Mouse (Mus musculus): ENCODE data around the gene Efna5. TPM values are rescaled to one million over a fixed set of nuclear protein-coding genes. Genes with fewer than 3 reads are reported as not detected.

The Efna5 gene
- polyA plus RNA-seq, 1 experiment = 2.8 TPM

DNA sequence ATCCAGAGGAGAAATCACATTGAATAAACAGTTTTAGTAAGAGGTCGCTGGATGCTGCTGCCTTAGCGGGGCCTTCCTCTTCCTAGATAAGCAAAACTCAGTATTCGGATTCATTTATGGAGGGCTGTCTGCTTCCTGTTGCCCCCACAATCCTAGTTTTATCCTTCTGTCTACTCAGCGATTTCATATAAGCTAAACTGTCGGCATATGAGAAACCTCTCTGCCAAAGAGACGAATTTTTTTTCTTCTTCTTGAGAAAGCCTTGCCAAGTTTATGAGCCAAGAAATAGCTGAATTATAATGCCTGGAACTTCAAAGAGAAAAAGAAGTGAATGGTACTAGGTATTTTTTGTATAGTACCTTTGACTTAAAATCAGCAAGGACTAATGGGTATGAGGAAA is 301.0 kb downstream of the Efna5 start:
- no peaks in the 10 kb centered on the region for H3K36me3 ChIP-seq (ENCODE audit: control insufficient read depth, insufficient read depth)
- H3K4me2 ChIP-seq (ENCODE audit: low read depth) = no peak overlapping the region
- H3ac ChIP-seq (ENCODE audit: control insufficient read depth, insufficient read length) = no peak overlapping the region
- H3K79me2 ChIP-seq (ENCODE audit: control insufficient read depth, insufficient read depth) = no peaks in the 10 kb centered on the region
- H3K4me3 ChIP-seq = no peak overlapping the region
- TF ChIP-seq E2F4 (IDR thresholded peaks at IDR 0.05; ENCODE audit: insufficient read depth) = no peak
- TF ChIP-seq USF1 (IDR thresholded peaks at IDR 0.05; ENCODE audit: low read depth) = no peak
- TF ChIP-seq MYOD1 (IDR thresholded peaks at IDR 0.05; ENCODE audit: control insufficient read depth in 1 of 3, insufficient read length in 2 of 3, low read depth in 2 of 3) = no peak
- TF ChIP-seq REST (IDR thresholded peaks at IDR 0.05; ENCODE audit: insufficient read depth, insufficient read length) = no peak
- no peaks in the 10 kb centered on the region for H3K27me3 ChIP-seq (ENCODE audit: control insufficient read depth, insufficient read depth, insufficient read length)

DNA sequence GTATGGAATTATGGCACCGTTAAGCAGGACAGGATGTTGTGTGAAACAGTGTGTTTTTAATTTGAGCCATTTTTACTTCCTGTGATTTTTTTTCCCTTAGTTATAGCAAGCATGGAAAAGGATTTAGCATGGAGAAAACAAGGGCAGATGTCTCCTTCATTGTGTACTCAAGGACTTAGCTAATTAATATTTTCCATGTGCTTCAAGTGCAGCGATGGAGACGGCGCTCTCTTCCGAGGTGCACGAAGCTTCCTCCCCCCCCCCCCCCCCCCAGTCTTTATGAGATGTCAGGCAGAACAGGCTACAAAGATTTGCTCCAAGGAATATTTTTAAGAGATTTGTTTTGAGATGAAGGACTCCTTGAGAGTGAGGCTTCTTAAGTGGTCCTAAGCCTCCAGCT is 301.5 kb downstream of the Efna5 start:
- Histone ChIP-seq H3ac (ENCODE audit: control insufficient read depth, insufficient read length) (no peak overlapping the region), H3K36me3 (ENCODE audit: control insufficient read depth, insufficient read depth) (no peaks in the 10 kb centered on the region), H3K4me3 (no peak overlapping the region), H3K4me2 (ENCODE audit: low read depth) (no peak overlapping the region), H3K79me2 (ENCODE audit: control insufficient read depth, insufficient read depth) (no peaks in the 10 kb centered on the region), H3K27me3 (ENCODE audit: control insufficient read depth, insufficient read depth, insufficient read length) (no peaks in the 10 kb centered on the region)
- TF ChIP-seq SRF (IDR thresholded peaks at IDR 0.05; ENCODE audit: control insufficient read depth, insufficient read length, low read depth) (no peak), USF1 (IDR thresholded peaks at IDR 0.05; ENCODE audit: low read depth) (no peak), TCF12 (IDR thresholded peaks at IDR 0.05; ENCODE audit: insufficient read depth, poor library complexity, severe bottlenecking) (no peak), REST (IDR thresholded peaks at IDR 0.05; ENCODE audit: insufficient read depth, insufficient read length) (no peak), MYOD1 (IDR thresholded peaks at IDR 0.05; ENCODE audit: control insufficient read depth in 1 of 3, insufficient read length in 2 of 3, low read depth in 2 of 3) (no peak), MYOG (IDR thresholded peaks at IDR 0.05; ENCODE audit: control insufficient read depth in 1 of 3, insufficient read depth in 1 of 3, insufficient read length in 2 of 3, low read depth in 2 of 3) (no peak), MAX (IDR thresholded peaks at IDR 0.05; ENCODE audit: low read depth) (no peak), CEBPB (IDR thresholded peaks at IDR 0.05; ENCODE audit: insufficient read depth, poor library complexity, severe bottlenecking) (no peak), POLR2AphosphoS2 (IDR thresholded peaks at IDR 0.05; ENCODE audit: insufficient read length, low read depth) (no peak), TCF3 (IDR thresholded peaks at IDR 0.05; ENCODE audit: insufficient read length, low read depth) (no peak), E2F4 (IDR thresholded peaks at IDR 0.05; ENCODE audit: insufficient read depth) (no peak), POLR2A (IDR thresholded peaks at IDR 0.05; ENCODE audit: insufficient read length, low read depth) (no peak)

DNA sequence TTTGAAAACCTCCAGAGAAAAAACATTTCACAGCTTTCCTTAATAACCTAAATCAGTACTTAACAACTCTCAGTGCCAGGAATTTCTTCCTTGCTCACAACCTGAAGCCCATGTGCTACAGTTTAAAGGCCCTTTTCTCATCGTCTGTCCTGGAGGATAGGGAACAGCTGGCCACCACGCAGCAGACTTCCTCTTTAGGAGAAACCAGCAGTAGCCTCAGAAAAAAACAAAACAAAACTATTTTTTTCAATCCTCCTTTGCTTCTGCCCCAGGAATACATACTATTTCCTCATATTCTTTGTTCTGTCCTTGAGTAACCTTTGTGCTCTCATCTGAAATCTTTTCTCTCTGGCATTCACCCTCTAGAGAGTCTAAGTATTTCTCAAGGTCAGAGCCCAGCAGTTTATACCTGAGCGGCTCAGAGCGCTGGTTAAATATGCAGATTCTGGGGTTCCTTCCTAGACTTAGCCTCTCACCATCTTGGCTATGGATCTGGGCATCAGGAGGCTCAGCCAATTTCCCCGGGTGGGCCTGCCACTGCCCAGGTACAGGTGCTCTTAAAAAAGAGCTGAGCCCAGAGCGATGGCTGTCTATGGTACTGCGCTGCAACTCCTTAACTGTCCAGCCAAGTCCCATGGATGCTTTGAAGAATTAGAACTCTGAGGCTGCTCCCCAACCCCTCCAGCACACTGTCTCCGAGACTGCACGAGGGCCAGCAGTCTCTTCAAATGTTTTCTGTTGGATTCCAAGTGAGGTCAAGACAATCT is 306.4 kb downstream of the Efna5 start:
- H3K4me3 ChIP-seq = no peak overlapping the region
- TF ChIP-seq POLR2AphosphoS2 (IDR thresholded peaks at IDR 0.05; ENCODE audit: insufficient read length, low read depth) (no peak), TCF3 (IDR thresholded peaks at IDR 0.05; ENCODE audit: insufficient read length, low read depth) (no peak), USF1 (IDR thresholded peaks at IDR 0.05; ENCODE audit: low read depth) (no peak), MYOD1 (IDR thresholded peaks at IDR 0.05; ENCODE audit: control insufficient read depth in 1 of 3, insufficient read length in 2 of 3, low read depth in 2 of 3) (no peak), MAX (IDR thresholded peaks at IDR 0.05; ENCODE audit: low read depth) (no peak), CEBPB (IDR thresholded peaks at IDR 0.05; ENCODE audit: insufficient read depth, poor library complexity, severe bottlenecking) (no peak), POLR2A (IDR thresholded peaks at IDR 0.05; ENCODE audit: insufficient read length, low read depth) (no peak), MYOG (IDR thresholded peaks at IDR 0.05; ENCODE audit: control insufficient read depth in 1 of 3, insufficient read depth in 1 of 3, insufficient read length in 2 of 3, low read depth in 2 of 3) (no peak), REST (IDR thresholded peaks at IDR 0.05; ENCODE audit: insufficient read depth, insufficient read length) (no peak), E2F4 (IDR thresholded peaks at IDR 0.05; ENCODE audit: insufficient read depth) (no peak)
- H3ac ChIP-seq (ENCODE audit: control insufficient read depth, insufficient read length) = no peak overlapping the region
- no peaks in the 10 kb centered on the region for H3K27me3 ChIP-seq (ENCODE audit: control insufficient read depth, insufficient read depth, insufficient read length)
- H3K36me3 ChIP-seq (ENCODE audit: control insufficient read depth, insufficient read depth) = no peaks in the 10 kb centered on the region
- no peak overlapping the region for H3K4me2 ChIP-seq (ENCODE audit: low read depth)
- no peaks in the 10 kb centered on the region for H3K79me2 ChIP-seq (ENCODE audit: control insufficient read depth, insufficient read depth)

DNA sequence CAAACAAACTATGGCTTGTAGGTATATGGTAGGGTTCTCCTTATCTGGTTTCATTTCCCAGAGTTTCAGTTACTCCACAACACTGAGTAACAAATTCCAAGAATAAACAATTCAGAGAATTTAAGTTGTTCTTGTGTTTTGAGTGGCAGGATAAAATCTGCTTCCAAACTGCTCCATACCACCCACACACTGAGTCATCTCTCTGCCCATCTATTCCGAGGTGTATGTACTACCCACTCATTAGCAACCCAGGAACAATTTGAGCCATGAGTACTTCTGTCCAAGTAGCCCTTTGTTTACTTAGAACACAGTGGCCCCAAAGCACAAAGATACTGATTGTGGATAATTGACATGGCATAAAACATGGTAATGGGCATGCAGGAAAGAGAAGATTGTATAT is 311.0 kb downstream of the Efna5 start:
- no peaks in the 10 kb centered on the region for H3K36me3 ChIP-seq (ENCODE audit: control insufficient read depth, insufficient read depth)
- no peak overlapping the region for H3K4me2 ChIP-seq (ENCODE audit: low read depth)
- no peak overlapping the region for H3ac ChIP-seq (ENCODE audit: control insufficient read depth, insufficient read length)
- no peak overlapping the region for H3K4me3 ChIP-seq
- H3K79me2 ChIP-seq (ENCODE audit: control insufficient read depth, insufficient read depth) = no peaks in the 10 kb centered on the region
- TF ChIP-seq SRF (IDR thresholded peaks at IDR 0.05; ENCODE audit: control insufficient read depth, insufficient read length, low read depth) (no peak), REST (IDR thresholded peaks at IDR 0.05; ENCODE audit: insufficient read depth, insufficient read length) (no peak), MAX (IDR thresholded peaks at IDR 0.05; ENCODE audit: low read depth) (no peak), CEBPB (IDR thresholded peaks at IDR 0.05; ENCODE audit: insufficient read depth, poor library complexity, severe bottlenecking) (no peak), TCF12 (IDR thresholded peaks at IDR 0.05; ENCODE audit: insufficient read depth, poor library complexity, severe bottlenecking) (no peak), MYOG (IDR thresholded peaks at IDR 0.05; ENCODE audit: control insufficient read depth in 1 of 3, insufficient read depth in 1 of 3, insufficient read length in 2 of 3, low read depth in 2 of 3) (no peak), E2F4 (IDR thresholded peaks at IDR 0.05; ENCODE audit: insufficient read depth) (no peak), MYOD1 (IDR thresholded peaks at IDR 0.05; ENCODE audit: control insufficient read depth in 1 of 3, insufficient read length in 2 of 3, low read depth in 2 of 3) (no peak), USF1 (IDR thresholded peaks at IDR 0.05; ENCODE audit: low read depth) (no peak), POLR2AphosphoS2 (IDR thresholded peaks at IDR 0.05; ENCODE audit: insufficient read length, low read depth) (no peak), TCF3 (IDR thresholded peaks at IDR 0.05; ENCODE audit: insufficient read length, low read depth) (no peak), POLR2A (IDR thresholded peaks at IDR 0.05; ENCODE audit: insufficient read length, low read depth) (no peak)
- no peaks in the 10 kb centered on the region for H3K27me3 ChIP-seq (ENCODE audit: control insufficient read depth, insufficient read depth, insufficient read length)
